In the genomic region with DNA sequence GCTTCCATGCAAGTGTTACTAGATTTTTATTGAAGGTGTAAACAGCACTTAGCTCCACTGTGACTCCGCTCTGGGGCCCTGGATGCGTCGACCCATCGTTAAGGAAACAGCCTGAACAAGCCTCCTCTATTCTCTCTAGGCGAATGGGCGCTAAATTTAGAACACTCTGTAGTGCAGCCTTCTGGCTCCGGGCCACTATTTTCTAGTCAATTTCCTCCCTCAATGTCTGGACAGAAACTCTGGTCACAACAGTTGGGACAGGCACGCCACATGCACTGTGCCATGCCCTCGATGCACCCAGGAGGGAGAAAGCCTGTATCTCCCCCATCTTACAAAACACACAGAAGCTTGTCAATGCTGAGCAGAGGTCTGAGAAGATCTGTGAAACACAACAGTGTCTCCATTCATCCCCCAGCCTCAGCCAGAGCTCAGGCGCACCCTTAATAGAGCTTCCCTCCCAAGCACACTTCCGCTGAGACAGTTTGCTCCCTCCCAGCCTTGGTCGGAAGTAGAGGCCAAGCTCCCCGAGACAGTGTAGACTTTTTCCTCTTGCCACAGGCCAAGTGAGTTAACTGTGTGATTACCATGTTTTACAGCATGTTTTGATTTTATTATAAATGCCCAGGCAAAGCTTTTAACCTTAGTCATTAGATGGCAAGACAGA, we compare ENCODE assay signal across 8 mouse cellular contexts.
DNase-seq lines count a peak whose midpoint lies in the region; ATAC-seq and TF ChIP-seq lines count a peak whose summit lies in the region.

No protein-coding gene starts in this region.

- peak overlapping the region; percentile 10; the same call in 1 of the 2 replicates for H3K4me2 ChIP-seq in embryonic facial prominence, embryonic 13.5 days
- no peak overlapping the region for H3K4me2 ChIP-seq in stomach, embryonic 14.5 days (replicated peaks; ENCODE audit: low read depth, low read length)

- peak overlapping the region; percentile 55; the same call in 1 of the 2 replicates for H3K27ac ChIP-seq in embryonic facial prominence, embryonic 13.5 days
- peak overlapping the region; percentile 81 for H3K27ac ChIP-seq in heart, embryonic 10.5 days
- H3K27ac ChIP-seq in stomach, embryonic 14.5 days (ENCODE audit: low read length): peak overlapping the region; percentile 61; the same call in 1 of the 2 replicates

- TF ChIP-seq CTCF in lung, adult 2 months (IDR thresholded peaks at IDR 0.05; ENCODE audit: insufficient read depth, low read length): no peak

- H3K9me3 ChIP-seq in embryonic facial prominence, embryonic 13.5 days: no peaks in the 10 kb centered on the region
- no peaks in the 10 kb centered on the region for H3K9me3 ChIP-seq in heart, embryonic 10.5 days
- no peaks in the 10 kb centered on the region for H3K9me3 ChIP-seq in stomach, embryonic 14.5 days (ENCODE audit: control insufficient read depth, low read depth, low read length)

- no peak for TF ChIP-seq POLR2A in lung, adult 2 months (IDR thresholded peaks at IDR 0.05; ENCODE audit: borderline replicate concordance, extremely low read depth, low read depth, low read length)

- H3K36me3 ChIP-seq in embryonic facial prominence, embryonic 13.5 days: no peaks in the 10 kb centered on the region
- no peaks in the 10 kb centered on the region for H3K36me3 ChIP-seq in heart, embryonic 10.5 days
- no peaks in the 10 kb centered on the region for H3K36me3 ChIP-seq in stomach, embryonic 14.5 days (ENCODE audit: control insufficient read depth, insufficient read depth, low read length)

- DNase-seq in ovary, postnatal 36 days (ENCODE audit: low spot score): peak; percentile 13
- DNase-seq in ovary, adult 18-20 months (ENCODE audit: low spot score): no peak
- peak; percentile 75 for DNase-seq in heart, embryonic 10.5 days (ENCODE audit: low spot score)
- peak; percentile 62 for DNase-seq in kidney, adult 9 months
- DNase-seq in lung, adult 2 months: peak; percentile 32

- H3K9ac ChIP-seq in embryonic facial prominence, embryonic 13.5 days: 0 out of 2 replicates have a peak overlapping the region, but pooled peaks have one; percentile 32
- H3K9ac ChIP-seq in stomach, embryonic 14.5 days (replicated peaks; ENCODE audit: low read depth, low read length): no peak overlapping the region

- no peak overlapping the region for H3K4me3 ChIP-seq in embryonic facial prominence, embryonic 13.5 days
- H3K4me3 ChIP-seq in heart, embryonic 10.5 days: no peak overlapping the region
- H3K4me3 ChIP-seq in lung, adult 2 months (replicated peaks; ENCODE audit: extremely low read depth, low read depth, low read length): no peak overlapping the region
- no peak overlapping the region for H3K4me3 ChIP-seq in stomach, embryonic 14.5 days (ENCODE audit: low read depth, low read length)

- 29% methylated on average over 13 of the region's 13 CpGs for WGBS in embryonic facial prominence, embryonic 13.5 days
- 25% methylated on average over 13 of the region's 13 CpGs for WGBS in heart, embryonic 10.5 days
- WGBS in lung, adult 2 months: 12% methylated on average over 13 of the region's 13 CpGs
- 42% methylated on average over 13 of the region's 13 CpGs for WGBS in stomach, embryonic 14.5 days

- peaks cover 12% of the 10 kb centered on the region for H3K4me1 ChIP-seq in embryonic facial prominence, embryonic 13.5 days
- H3K4me1 ChIP-seq in heart, embryonic 10.5 days: peaks cover 36% of the 10 kb centered on the region
- H3K4me1 ChIP-seq in lung, adult 2 months (ENCODE audit: control insufficient read depth, insufficient read depth, low read length): peaks cover 12% of the 10 kb centered on the region
- H3K4me1 ChIP-seq in stomach, embryonic 14.5 days (ENCODE audit: control insufficient read depth, insufficient read depth, low read length): peaks cover 10% of the 10 kb centered on the region; the same call in 1 of the 2 replicates

- H3K27me3 ChIP-seq in embryonic facial prominence, embryonic 13.5 days: no peaks in the 10 kb centered on the region
- no peaks in the 10 kb centered on the region for H3K27me3 ChIP-seq in heart, embryonic 10.5 days (ENCODE audit: insufficient read depth, poor library complexity, severe bottlenecking)
- H3K27me3 ChIP-seq in stomach, embryonic 14.5 days (ENCODE audit: control insufficient read depth, insufficient read depth, low read length): no peaks in the 10 kb centered on the region

- ATAC-seq in embryonic facial prominence, embryonic 13.5 days (ENCODE audit: insufficient number of reproducible peaks, insufficient read depth, low FRiP score, low TSS enrichment, low read depth): no peak
- ATAC-seq in stomach, embryonic 14.5 days (ENCODE audit: insufficient number of reproducible peaks, insufficient read depth, low FRiP score, low read depth): peak; percentile 66; the same call in 1 of the 2 replicates
- no peak for ATAC-seq in megakaryocyte-erythroid progenitor cell, adult 5-6 weeks (replicated peaks; ENCODE audit: low FRiP score, low TSS enrichment, poor library complexity, severe bottlenecking)
